Mouse (Mus musculus) thymus, adult 2 months (tissue): Measurements from ENCODE around the gene Dnajc27.

Experiments
- CTCF ChIP-seq: fragments of 200-500 bp; IDR thresholded peaks from 2 replicates; pipeline ENCODE4 v1.5.1; 2012; ENCODE audit warnings: mild to moderate bottlenecking, control low read depth, low read length, moderate library complexity, borderline replicate concordance; ENCODE audit not compliant: control insufficient read depth, poor library complexity, insufficient read depth; ENCODE audit errors: extremely low read depth
- POLR2A ChIP-seq: fragments of 200-500 bp; IDR thresholded peaks from 2 replicates; pipeline ENCODE4 v1.6.1; 2012; ENCODE audit warnings: mild to moderate bottlenecking, low read length, control low read depth, moderate library complexity; ENCODE audit not compliant: control insufficient read depth, poor library complexity, insufficient read depth; ENCODE audit errors: extremely low read depth

DNA sequence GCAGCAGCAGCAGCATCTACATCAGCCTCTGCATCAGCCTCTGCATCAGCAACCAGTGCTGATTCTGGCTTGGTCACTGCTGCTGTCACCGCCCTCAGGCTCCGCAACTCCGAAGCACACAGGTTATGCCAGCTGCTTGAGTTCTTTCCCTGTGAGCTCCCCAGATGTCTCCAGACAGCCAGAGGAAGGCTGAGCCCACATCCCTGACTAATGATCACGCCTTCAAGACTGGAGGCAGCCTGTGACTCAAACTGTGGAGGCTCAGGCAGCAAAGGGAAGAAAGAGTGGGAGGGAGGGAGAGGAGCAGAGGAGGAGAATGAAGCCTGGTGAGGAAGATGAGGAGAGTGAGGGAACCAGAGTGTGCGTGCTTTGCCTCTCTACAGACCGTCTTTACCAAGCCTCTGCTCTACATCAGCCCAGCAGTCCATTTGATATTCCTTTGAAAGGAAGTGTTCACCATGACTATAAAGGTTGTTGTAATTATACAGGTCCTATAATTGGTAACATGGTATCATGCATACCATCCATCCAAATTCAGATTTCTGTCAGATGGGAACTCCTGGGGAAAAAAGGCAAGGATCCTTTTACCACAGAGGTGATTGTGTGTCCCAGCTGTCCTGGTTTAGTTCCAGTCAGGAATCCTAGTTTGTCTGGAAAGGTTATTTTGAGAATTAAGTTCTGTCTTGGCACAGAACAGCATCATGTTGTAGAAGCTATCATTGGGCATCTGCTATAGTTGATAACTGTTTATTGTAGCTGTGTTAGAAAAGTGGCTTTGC is 15.5 kb upstream of the Dnajc27 start:
- TF ChIP-seq CTCF (no peak), POLR2A (no peak)
